Mouse (Mus musculus) midbrain, embryonic 10.5 days (tissue): Measurements from ENCODE around the gene Pam. TPM values are rescaled to one million over a fixed set of nuclear protein-coding genes. Genes with fewer than 3 reads are reported as not detected.

ENCODE experiments used
- DNase-seq: peaks from one replicate; pipeline ENCODE4 v3.0.0-alpha.2; 2017; ENCODE audit warnings: low spot score
- H3K27ac ChIP-seq: fragments of 300-500 bp; sonication (generic); replicated peaks from 2 replicates; pipeline ENCODE4 v1.5.1; 2016; ENCODE audit warnings: mild to moderate bottlenecking
- H3K27me3 ChIP-seq: fragments of 300-500 bp; sonication (generic); 2 replicates; pipeline ENCODE4 v1.6.1; 2016; ENCODE audit warnings: low read depth, mild to moderate bottlenecking; ENCODE audit not compliant: poor library complexity, severe bottlenecking
- H3K36me3 ChIP-seq: fragments of 300-500 bp; sonication (generic); 2 replicates; pipeline ENCODE4 v1.6.1; 2016; ENCODE audit warnings: mild to moderate bottlenecking, moderate library complexity
- H3K4me1 ChIP-seq: fragments of 300-500 bp; sonication (generic); 2 replicates; pipeline ENCODE4 v1.6.1; 2016
- H3K4me3 ChIP-seq: fragments of 300-500 bp; sonication (generic); 2 replicates; pipeline ENCODE4 v1.5.1; 2016; ENCODE audit warnings: mild to moderate bottlenecking, moderate library complexity
- H3K9me3 ChIP-seq: fragments of 300-500 bp; sonication (generic); replicated peaks from 2 replicates; pipeline ENCODE4 v1.6.1; 2016; ENCODE audit warnings: mild to moderate bottlenecking
- WGBS: fragments of 180-500 bp; shearing (Covaris S2); methylation state at CpG from one replicate; pipeline ENCODE4 v1.1.7; 2016; 5-methylcytosine and 5-hydroxymethylcytosine counted together
- polyA plus RNA-seq: library from polyadenylated mRNA; unstranded; fragments of >200 nt; fragmentation: Nextera tagmentation; extraction: Ambion mirVana; gene quantifications from 2 replicates; pipeline ENCODE4 v1.2.1, GENCODE M21; 2016

The Pam gene
- polyA plus RNA-seq, 1 experiment from 2014 or later, result 18.9 TPM

DNA sequence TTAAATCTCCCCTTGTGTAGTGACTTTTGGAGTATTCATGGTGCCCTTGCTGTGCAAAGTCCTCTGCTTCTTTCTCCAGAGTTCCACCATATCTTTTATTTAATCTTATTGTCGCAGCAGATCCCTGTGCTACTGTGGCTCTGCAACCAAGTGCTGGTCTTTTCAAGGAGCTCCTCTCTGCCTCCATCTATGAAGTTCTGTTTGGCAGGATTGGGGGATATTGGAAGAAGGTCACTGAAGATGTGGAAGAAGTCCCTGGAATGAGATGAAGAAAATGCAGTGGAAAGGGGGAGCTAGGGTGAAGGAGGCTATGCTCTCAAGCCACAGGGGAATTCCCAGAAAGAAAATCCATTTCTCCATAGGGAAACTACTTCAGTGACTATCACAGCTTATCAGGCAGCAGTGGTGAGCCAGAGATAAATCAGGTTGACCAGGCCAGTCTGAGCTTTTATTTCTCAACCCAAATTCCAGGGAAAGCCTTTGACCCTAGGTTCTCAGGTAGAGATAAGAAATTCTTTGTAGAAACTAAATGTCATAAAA is 1.0 kb upstream of the Pam start:
- H3K9me3 ChIP-seq, result no peaks in the 10 kb centered on the region
- no peaks in the 10 kb centered on the region for H3K36me3 ChIP-seq
- H3K4me1 ChIP-seq, result peaks cover 28% of the 10 kb centered on the region
- DNase-seq, result no peak
- peaks cover 9% of the 10 kb centered on the region for H3K27me3 ChIP-seq
- WGBS, result 58% methylated on average over 1 of the region's 1 CpGs
- H3K27ac ChIP-seq, result no peak overlapping the region
- H3K4me3 ChIP-seq, result no peak overlapping the region; the same call in 1 of the 2 replicates

DNA sequence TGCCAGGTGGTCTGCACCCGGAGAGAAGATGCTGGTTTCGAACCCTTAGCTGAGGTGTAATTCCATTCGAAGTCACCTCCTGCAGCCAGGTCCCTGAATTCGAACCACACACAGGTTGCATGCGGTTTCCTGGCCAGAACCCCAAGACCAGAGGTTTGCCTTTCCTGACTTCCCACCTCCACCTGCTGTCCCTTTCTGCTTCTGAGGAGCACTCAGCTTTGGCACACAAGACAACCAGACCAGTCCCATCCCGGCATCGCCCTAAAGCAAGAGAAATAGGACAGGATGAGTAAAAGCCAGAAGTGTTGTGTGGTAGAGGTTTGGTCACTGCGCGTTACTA is 515 bp upstream of the Pam start:
- Histone ChIP-seq H3K9me3 (no peaks in the 10 kb centered on the region), H3K36me3 (no peaks in the 10 kb centered on the region), H3K4me1 (peaks cover 28% of the 10 kb centered on the region), H3K4me3 (peak overlapping the region; percentile 83), H3K27ac (peak overlapping the region; percentile 94), H3K27me3 (peaks cover 9% of the 10 kb centered on the region)
- 32% methylated on average over 9 of the region's 9 CpGs for WGBS
- DNase-seq, result no peak

DNA sequence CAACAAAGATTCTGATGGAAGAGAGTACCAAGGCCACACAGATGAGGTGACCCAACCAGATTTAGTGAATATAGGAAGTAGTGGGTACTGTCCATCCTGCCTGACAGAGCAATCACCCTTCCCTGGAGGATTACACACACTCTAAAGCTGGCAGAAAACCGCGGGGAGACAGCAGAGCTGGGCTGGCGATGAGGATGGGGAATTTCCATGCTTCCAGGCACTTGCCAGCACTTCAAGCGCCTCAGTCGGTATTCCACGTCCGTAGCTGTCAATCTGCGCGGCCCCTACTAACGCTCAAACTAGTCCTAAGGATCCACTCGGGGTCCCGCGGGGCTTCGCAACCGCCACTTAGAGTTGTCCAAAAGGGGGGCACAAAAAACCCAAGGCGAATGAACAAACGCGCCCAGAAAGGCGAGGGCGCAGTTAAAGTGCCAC is 618 bp downstream of the Pam start:
- peaks cover 9% of the 10 kb centered on the region for H3K27me3 ChIP-seq
- DNase-seq, result no peak
- no peaks in the 10 kb centered on the region for H3K36me3 ChIP-seq
- peaks cover 28% of the 10 kb centered on the region for H3K4me1 ChIP-seq
- WGBS, result under 1% methylated on average over 20 of the region's 20 CpGs
- no peaks in the 10 kb centered on the region for H3K9me3 ChIP-seq
- H3K27ac ChIP-seq, result peak overlapping the region; percentile 94
- H3K4me3 ChIP-seq, result peak overlapping the region; percentile 83

DNA sequence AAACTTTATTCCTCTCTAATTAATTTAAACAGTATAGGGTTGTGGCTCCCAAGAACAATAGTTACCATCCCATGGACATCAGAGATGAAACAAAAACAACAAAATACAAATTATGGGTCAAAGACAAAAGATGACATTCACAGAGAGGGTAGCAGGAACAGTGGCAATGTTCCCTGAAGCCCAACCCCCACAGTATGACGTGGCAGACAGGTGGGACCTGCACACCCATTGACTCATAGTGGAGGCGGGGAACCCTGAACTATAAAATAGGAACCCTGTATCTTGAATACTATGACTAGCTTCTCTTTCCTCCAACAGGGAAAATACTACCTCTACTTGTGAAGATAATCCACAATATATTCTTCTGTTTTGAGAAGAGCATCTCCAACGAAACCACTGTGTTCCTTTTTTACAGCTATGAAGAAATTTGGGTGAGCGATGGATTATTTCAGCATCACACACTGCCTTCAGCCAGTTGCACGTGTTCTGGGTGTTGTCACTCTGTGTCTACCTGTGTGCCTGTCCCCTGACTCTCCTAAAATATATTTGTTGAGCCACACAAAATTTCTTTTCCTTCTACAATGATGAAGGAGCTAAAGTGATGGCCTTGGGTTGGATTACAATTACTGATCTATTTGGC is 6.0 kb downstream of the Pam start:
- 86% methylated on average over 5 of the region's 5 CpGs for WGBS
- H3K4me1 ChIP-seq, result peaks cover 29% of the 10 kb centered on the region
- no peaks in the 10 kb centered on the region for H3K9me3 ChIP-seq
- H3K4me3 ChIP-seq, result no peak overlapping the region
- no peak overlapping the region for H3K27ac ChIP-seq
- DNase-seq, result no peak
- H3K27me3 ChIP-seq, result no peaks in the 10 kb centered on the region
- H3K36me3 ChIP-seq, result no peaks in the 10 kb centered on the region

DNA sequence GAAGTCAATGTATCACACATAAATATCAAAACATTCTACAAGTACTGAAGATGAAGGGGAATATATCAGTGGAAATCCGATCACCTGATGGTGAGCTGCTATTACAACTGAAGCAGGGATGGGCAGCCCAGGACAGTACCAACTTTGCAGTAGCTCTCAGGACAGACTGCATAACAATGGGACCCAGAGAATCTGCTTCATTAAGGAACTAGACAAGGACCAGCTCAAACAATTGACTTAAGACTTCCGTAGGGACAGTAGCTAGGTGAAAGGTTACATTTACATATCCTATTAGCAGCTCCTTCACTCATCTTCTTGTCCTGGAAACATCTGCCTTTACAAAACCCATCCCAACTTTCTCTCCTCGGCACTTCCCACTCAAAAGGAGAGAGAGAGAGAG is 9.0 kb downstream of the Pam start:
- H3K4me1 ChIP-seq, result peaks cover 32% of the 10 kb centered on the region
- no peak overlapping the region for H3K27ac ChIP-seq
- no peaks in the 10 kb centered on the region for H3K36me3 ChIP-seq
- no peak for DNase-seq
- H3K27me3 ChIP-seq, result no peaks in the 10 kb centered on the region
- 16% methylated on average over 3 of the region's 3 CpGs for WGBS
- no peaks in the 10 kb centered on the region for H3K9me3 ChIP-seq
- H3K4me3 ChIP-seq, result no peak overlapping the region

DNA sequence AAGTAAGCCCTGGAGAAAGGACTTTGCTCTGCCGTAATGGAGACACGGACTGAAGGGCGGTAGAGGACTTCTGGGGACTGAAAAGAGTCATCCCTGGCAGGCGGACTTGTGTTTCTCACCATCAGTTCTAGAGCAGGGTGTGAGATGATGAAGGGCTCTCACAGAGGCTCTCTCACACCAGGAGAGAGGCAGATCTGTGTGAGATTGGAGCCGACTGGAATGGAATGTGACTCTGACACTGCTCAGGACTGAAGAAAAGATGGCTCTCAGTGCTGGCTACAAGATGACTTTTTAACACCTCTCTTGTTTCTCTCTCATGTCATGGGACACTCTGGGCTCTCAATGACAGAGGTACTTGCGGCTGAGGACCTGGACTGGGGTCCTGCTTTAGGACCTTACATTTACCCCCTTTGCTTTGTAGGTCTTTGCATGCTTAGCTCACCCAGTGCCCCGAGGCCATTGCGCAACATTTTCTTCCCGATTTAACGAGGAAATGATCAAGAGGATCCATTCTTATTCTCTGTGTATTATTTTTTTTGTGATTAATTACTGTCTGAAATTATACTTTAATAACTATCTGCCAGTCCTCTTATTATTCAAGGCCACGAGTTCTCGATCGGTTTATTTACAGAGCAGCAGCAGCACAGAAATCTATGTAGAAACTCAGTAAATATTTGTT is 10.7 kb downstream of the Pam start:
- Histone ChIP-seq H3K27ac (0 out of 2 replicates have a peak overlapping the region, but pooled peaks have one; percentile 42), H3K4me3 (no peak overlapping the region), H3K27me3 (no peaks in the 10 kb centered on the region), H3K36me3 (no peaks in the 10 kb centered on the region), H3K4me1 (peaks cover 32% of the 10 kb centered on the region), H3K9me3 (no peaks in the 10 kb centered on the region)
- WGBS, result 74% methylated on average over 13 of the region's 13 CpGs
- no peak for DNase-seq

DNA sequence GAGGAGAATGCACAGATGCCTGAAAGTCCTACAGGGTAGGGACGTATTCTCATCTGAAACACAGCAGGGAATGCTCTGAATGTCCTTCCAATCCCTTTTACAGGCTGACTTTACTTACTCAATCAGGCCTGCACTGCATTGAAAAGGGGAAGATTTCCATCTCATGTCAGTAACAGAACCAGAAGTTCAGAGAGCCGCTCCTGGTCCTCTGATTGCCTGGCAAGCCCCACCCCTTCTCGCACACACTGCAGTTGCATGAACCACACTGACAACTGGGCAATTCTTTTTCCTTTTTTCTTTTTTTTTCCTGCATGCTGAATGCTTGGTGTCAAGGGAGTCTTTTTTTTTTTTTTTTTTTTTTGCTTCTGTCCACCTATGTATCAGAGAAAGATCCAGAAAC is 11.9 kb downstream of the Pam start:
- H3K27me3 ChIP-seq, result no peaks in the 10 kb centered on the region
- H3K4me1 ChIP-seq, result peaks cover 34% of the 10 kb centered on the region
- no peaks in the 10 kb centered on the region for H3K36me3 ChIP-seq
- no peaks in the 10 kb centered on the region for H3K9me3 ChIP-seq
- 66% methylated on average over 3 of the region's 3 CpGs for WGBS
- no peak overlapping the region for H3K27ac ChIP-seq
- no peak for DNase-seq
- H3K4me3 ChIP-seq, result no peak overlapping the region

DNA sequence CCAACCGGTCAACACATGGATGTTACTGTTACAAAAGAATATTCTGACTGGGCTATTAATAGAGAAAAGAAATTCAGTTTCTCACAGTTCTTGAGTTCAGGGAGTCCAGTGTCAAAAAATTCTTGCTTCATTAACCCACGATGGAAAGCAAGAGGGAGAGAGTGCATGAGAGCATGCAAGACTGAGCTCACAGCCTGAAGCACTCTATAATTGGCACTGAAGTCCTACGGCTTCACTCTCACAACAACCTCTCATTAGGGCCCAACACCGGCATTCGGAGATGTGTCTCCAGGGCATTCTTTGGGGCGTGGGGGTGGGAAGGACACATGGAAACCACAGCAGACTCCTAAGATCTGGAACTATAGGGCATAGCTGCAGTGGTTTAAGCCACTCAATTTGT is 12.5 kb downstream of the Pam start:
- no peaks in the 10 kb centered on the region for H3K36me3 ChIP-seq
- WGBS, result 79% methylated on average over 6 of the region's 6 CpGs
- peaks cover 34% of the 10 kb centered on the region for H3K4me1 ChIP-seq
- H3K27ac ChIP-seq, result no peak overlapping the region; the same call in 1 of the 2 replicates
- DNase-seq, result no peak
- H3K4me3 ChIP-seq, result no peak overlapping the region
- no peaks in the 10 kb centered on the region for H3K27me3 ChIP-seq
- no peaks in the 10 kb centered on the region for H3K9me3 ChIP-seq

DNA sequence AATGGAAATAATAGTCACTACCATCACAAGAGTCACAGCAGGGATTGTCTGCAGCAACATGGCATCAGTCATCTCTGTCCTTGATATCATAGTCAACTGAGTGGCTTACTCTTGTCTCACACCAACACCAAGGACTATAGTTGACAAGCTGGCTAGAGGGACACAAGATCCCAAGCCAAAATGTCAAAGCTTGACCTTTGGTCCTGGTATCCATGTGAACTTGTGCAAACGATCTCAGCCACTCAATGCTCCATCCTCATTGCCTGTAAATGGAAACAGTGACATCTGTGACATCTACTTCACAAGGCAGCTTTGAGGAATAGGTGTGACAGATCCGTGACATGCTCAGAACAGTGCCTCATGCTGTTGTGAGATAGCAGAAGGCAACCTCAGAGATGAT is 15.0 kb downstream of the Pam start:
- H3K27me3 ChIP-seq, result no peaks in the 10 kb centered on the region
- H3K9me3 ChIP-seq, result no peaks in the 10 kb centered on the region
- no peak overlapping the region for H3K27ac ChIP-seq
- DNase-seq, result no peak
- H3K36me3 ChIP-seq, result no peaks in the 10 kb centered on the region
- no peak overlapping the region for H3K4me3 ChIP-seq
- 66% methylated on average over 2 of the region's 2 CpGs for WGBS
- peaks cover 20% of the 10 kb centered on the region for H3K4me1 ChIP-seq

DNA sequence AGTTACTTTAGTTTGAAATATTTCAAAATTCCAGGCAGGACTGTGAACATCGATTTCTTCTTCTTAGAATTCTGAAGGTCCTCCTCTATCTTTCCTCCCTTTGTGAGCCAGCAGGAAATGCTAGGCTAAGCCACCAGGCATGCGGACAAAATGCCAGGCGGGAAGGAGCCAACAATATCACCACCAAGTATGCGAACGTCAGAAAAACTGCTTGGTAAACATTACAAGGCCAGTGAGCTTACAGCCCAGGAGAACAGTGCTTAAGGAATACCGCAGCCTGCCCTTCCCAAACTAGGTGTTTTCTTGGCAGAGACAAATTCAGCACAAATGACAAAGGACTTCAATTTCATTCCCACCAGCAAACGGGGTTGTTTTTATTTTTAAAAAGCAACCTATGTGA is 15.8 kb downstream of the Pam start:
- 76% methylated on average over 7 of the region's 7 CpGs for WGBS
- DNase-seq, result no peak
- H3K36me3 ChIP-seq, result no peaks in the 10 kb centered on the region
- H3K4me1 ChIP-seq, result peaks cover 17% of the 10 kb centered on the region
- no peaks in the 10 kb centered on the region for H3K27me3 ChIP-seq
- H3K4me3 ChIP-seq, result no peak overlapping the region
- H3K27ac ChIP-seq, result no peak overlapping the region
- H3K9me3 ChIP-seq, result no peaks in the 10 kb centered on the region

DNA sequence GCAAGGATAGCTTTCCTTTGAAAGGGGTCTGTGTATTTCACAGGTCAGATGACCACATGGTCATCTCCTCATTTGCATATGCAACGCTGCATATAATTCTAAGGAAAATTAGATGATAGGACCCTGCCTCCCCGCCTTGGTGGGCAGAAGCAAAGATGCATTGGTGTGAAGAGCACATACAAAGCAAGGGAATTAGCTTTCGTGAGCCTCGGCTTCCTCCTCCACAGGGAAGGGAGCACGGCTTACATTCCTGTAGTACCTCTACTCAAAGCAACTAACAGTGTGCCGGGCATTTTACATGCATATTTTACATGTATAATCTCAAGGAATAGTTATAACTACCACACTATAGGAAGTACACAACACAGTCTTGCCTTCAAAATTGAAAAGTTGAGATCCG is 16.7 kb downstream of the Pam start:
- no peaks in the 10 kb centered on the region for H3K9me3 ChIP-seq
- H3K27ac ChIP-seq, result no peak overlapping the region
- DNase-seq, result no peak
- no peaks in the 10 kb centered on the region for H3K27me3 ChIP-seq
- H3K36me3 ChIP-seq, result no peaks in the 10 kb centered on the region
- peaks cover 14% of the 10 kb centered on the region for H3K4me1 ChIP-seq
- WGBS, result 89% methylated on average over 7 of the region's 7 CpGs
- H3K4me3 ChIP-seq, result no peak overlapping the region

DNA sequence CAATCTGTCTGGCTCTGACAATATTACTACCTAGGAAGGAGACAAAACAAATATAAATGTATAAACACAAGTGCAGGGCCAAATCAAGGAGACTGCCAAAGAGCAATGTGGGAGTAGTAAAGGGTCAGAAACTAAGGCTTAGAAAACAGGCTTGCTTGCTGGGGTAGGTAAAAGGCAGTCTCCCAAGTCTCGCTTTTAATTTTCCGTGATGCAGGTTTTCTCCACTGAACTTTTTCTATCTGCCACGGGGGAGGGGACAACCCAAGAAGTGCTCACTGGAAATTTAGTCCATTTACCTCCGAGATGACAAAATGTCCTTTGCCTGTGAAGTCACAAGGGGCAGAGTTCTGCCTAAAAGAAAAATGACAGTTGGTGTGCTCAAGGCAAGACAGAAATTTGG is 21.6 kb downstream of the Pam start:
- H3K9me3 ChIP-seq, result no peaks in the 10 kb centered on the region
- H3K36me3 ChIP-seq, result no peaks in the 10 kb centered on the region
- no peak overlapping the region for H3K27ac ChIP-seq
- WGBS, result 78% methylated on average over 4 of the region's 4 CpGs
- H3K27me3 ChIP-seq, result no peaks in the 10 kb centered on the region
- H3K4me3 ChIP-seq, result no peak overlapping the region
- peaks cover 20% of the 10 kb centered on the region for H3K4me1 ChIP-seq
- DNase-seq, result no peak

DNA sequence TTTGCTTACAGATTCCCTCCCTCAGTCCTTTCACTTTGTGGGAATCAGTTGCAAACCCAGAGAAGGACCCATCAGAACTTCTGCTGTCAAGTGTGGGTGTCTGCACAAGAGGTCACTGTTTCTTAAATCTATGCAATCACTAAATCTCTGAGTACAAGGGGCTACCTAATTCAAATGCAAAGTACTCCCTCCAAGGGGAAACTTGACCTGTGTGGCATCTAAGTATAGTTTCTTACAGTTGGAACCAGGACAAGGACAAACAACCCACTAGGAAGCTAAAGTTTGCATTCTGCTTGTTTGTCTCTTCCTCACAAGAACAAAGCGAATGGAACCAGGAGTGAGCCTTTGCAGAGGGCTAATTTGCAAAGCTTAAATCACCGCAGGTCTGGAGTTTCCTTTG is 22.3 kb downstream of the Pam start:
- Histone ChIP-seq H3K4me3 (no peak overlapping the region), H3K27me3 (no peaks in the 10 kb centered on the region), H3K36me3 (no peaks in the 10 kb centered on the region), H3K27ac (peak overlapping the region; percentile 61; the same call in 1 of the 2 replicates), H3K9me3 (no peaks in the 10 kb centered on the region), H3K4me1 (peaks cover 20% of the 10 kb centered on the region)
- no peak for DNase-seq
- 30% methylated on average over 2 of the region's 2 CpGs for WGBS
